Mouse (Mus musculus): Measurements from ENCODE around the gene Chn1.

DNA sequence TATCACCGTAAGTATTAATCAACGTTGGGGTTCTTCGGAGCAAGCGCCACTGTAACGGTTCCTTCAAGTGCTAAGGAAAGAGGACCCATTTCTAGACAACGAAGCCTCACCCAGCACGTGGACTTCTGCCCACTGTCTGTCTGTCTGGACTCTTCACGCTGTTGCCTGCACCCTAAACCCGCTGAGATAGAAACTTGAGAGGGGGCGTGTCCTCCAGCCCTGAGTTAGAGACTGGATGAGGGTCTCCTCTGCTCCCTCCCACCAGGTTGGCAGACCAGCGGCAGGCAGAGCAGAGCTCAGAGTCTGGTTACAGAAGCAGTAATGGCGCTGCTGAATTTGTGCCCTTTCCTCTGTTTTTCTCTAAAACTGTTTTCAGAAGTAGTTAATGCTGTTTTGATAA, 185.0 kb downstream of the Chn1 start:
- TF ChIP-seq POLR2A (IDR thresholded peaks at IDR 0.05; ENCODE audit: borderline replicate concordance, extremely low read depth, low read depth, low read length) (no peak), CTCF (IDR thresholded peaks at IDR 0.05; ENCODE audit: insufficient read depth, low read length) (no peak)
